ENCODE assay signal across 10 mouse cellular contexts in genomic region chr4:139878443-139878842, GRCm38 (mm10). TPM values are rescaled to one million over a fixed set of nuclear protein-coding genes. Genes with fewer than 3 reads are reported as not detected.
DNase-seq lines count a peak whose midpoint lies in the region; TF ChIP-seq lines count a peak whose summit lies in the region.
"Had no signal": no experiment of that assay in that cellular context is flagged by ENCODE, and none has a peak within 500 bp of the region (broad histone marks: within the 10 kb centered on the region; RNA-seq: fewer than 3 reads in every experiment).

No protein-coding gene starts in this region.

- TF ChIP-seq EP300 in heart, adult 2 months (IDR thresholded peaks at IDR 0.05; ENCODE audit: insufficient read depth, low read depth, low read length), result no peak

- TF ChIP-seq POLR2A in heart, adult 2 months (IDR thresholded peaks at IDR 0.05; ENCODE audit: insufficient read depth, low read depth, low read length), result no peak

- H3K27me3 ChIP-seq in heart, adult 2 months (ENCODE audit: control insufficient read depth, insufficient read depth, low read length), result no peaks in the 10 kb centered on the region

- no peak for DNase-seq in heart, adult 2 months
- no peak for DNase-seq in heart, postnatal 10 days
- peak; percentile 34 to 43 for DNase-seq in left cerebral cortex, postnatal 14 days (ENCODE audit: low spot score in 2 of 2)
- no peak for DNase-seq in left cerebral cortex, adult 8-10 months (ENCODE audit: low spot score in 2 of 2)
- DNase-seq in ES-CJ7 (ENCODE audit: low read depth, low spot score), result peak; percentile 34
- DNase-seq in brain, adult 2 months (ENCODE audit: low read depth, low spot score), result peak; percentile 67
- DNase-seq in urinary bladder, postnatal 25 days (ENCODE audit: low spot score), result no peak

- 65% methylated on average over 4 of the region's 4 CpGs for WGBS in heart, adult 2 months

- intact Hi-C loops in heart, adult 2 months (cut with DNase I), result loop anchor here (5.0 to 10.0 kb wide), 4 partner anchors 224 to 666 kb away; partner anchors contain the start of gene Igsf21
- intact Hi-C loops in heart, postnatal 10 days (cut with DNase I), result loop anchor here (10.0 kb wide), 3 partner anchors 226 to 376 kb away; no protein-coding TSS in a partner anchor
- intact Hi-C loops in left cerebral cortex, postnatal 14 days (cut with DNase I), result loop anchor here (5.0 to 10.0 kb wide), 4 partner anchors 154 to 669 kb away; partner anchors contain the start of gene Igsf21

- no peak overlapping the region for H3K4me3 ChIP-seq in heart, adult 2 months
- H3K4me3 ChIP-seq: heart, embryonic 13.5 days had no signal

- H3K27ac ChIP-seq in heart, adult 2 months, result no peak overlapping the region
- H3K27ac ChIP-seq: heart, embryonic 13.5 days had no signal

- TF ChIP-seq CTCF in heart, adult 2 months (IDR thresholded peaks at IDR 0.05), result peak; percentile 21; the same call in 1 of the 2 replicates

- H3K36me3 ChIP-seq in heart, adult 2 months (ENCODE audit: control insufficient read depth, insufficient read depth, low read length), result no peaks in the 10 kb centered on the region
- H3K36me3 ChIP-seq: heart, embryonic 13.5 days had no signal

- H3K79me2 ChIP-seq in heart, adult 2 months (replicated peaks; ENCODE audit: control insufficient read depth, insufficient read depth, low read length), result no peaks in the 10 kb centered on the region

- no peak overlapping the region for H3K9ac ChIP-seq in heart, adult 2 months (ENCODE audit: low read depth, low read length)
- H3K9ac ChIP-seq: heart, embryonic 13.5 days had no signal

- no peaks in the 10 kb centered on the region for H3K4me1 ChIP-seq in heart, adult 2 months (ENCODE audit: control insufficient read depth, insufficient read depth, low read length)
- H3K4me1 ChIP-seq: heart, embryonic 13.5 days had no signal

RNA-seq across cellular contexts. Expression of gene Pax7, which starts 45.1 kb away (rescaled TPM):
- not detected for total RNA-seq in heart, adult 2 months (2021)
- not detected in 2 replicates for polyA plus RNA-seq in heart, adult 2 months (2012; rRNA removed)
- not detected for total RNA-seq in heart, postnatal 10 days (2021)
- not detected for total RNA-seq in left cerebral cortex, postnatal 14 days (2021)
- total RNA-seq in left cerebral cortex, adult 8-10 months (2022), result 1 to 10 TPM in 1 of 4 experiments, under 1 TPM in 1, not detected in 2; 0.20 to 1.0 TPM
- total RNA-seq: common myeloid progenitor, adult 5-6 weeks had no signal
- polyA plus RNA-seq: heart, embryonic 13.5 days; inflammation-experienced regulatory T-cells, adult 6 months had no signal

Comparison
In these comparisons a context has a peak if more than half of its experiments do, and no peak if none do; other contexts are left out.
1. DNase-seq: peak in left cerebral cortex, postnatal 14 days (2 of 2), ES-CJ7 (single experiment) and brain, adult 2 months (single experiment); none in heart, adult 2 months (0 of 2), heart, postnatal 10 days (0 of 2), left cerebral cortex, adult 8-10 months (0 of 2) and urinary bladder, postnatal 25 days (single experiment).